ENCODE assay signal across 9 mouse cellular contexts in the genomic region with DNA sequence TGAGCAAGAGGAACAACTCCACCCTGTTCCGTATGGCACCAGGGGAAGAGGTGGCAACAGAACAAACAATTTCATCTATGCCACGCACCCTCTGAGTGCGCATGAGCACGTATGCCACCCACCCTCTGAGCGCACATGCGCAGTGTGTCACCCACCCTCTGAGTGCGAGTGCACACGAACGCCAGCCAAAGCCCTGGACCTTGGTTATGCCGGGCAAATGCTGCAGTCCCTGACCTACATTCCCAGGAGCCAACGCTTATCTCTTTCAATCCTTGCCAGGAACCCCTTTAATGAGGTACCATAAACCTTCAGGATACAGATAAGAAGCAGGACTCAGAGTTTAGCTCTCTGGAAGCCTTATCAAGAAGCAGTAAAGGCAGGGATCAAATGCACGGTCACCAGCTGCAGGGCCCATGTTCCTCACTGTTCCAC. TPM values are rescaled to one million over a fixed set of nuclear protein-coding genes. Genes with fewer than 3 reads are reported as not detected.
DNase-seq lines count a peak whose midpoint lies in the region; ATAC-seq lines count a peak whose summit lies in the region.
"Had no signal": no experiment of that assay in that cellular context is flagged by ENCODE, and none has a peak within 500 bp of the region (broad histone marks: within the 10 kb centered on the region; RNA-seq: fewer than 3 reads in every experiment).

No protein-coding gene starts in this region.

- DNase-seq in brain, adult 2 months (ENCODE audit: low read depth, low spot score): peak; percentile 69
- DNase-seq in liver: peak; percentile 21
- no peak for DNase-seq in layer of hippocampus, adult 9-10 months (ENCODE audit: low spot score)
- no peak for DNase-seq in kidney, adult 11 months
- DNase-seq in urinary bladder, postnatal 36 days (ENCODE audit: low spot score in 2 of 2): no peak

- H3K9me3 ChIP-seq in erythroblast, embryonic 14.5 days (ENCODE audit: control insufficient read depth, low read length): no peaks in the 10 kb centered on the region

- no peaks in the 10 kb centered on the region for H3K36me3 ChIP-seq in erythroblast, embryonic 14.5 days (ENCODE audit: control insufficient read depth)

- peaks cover 21% of the 10 kb centered on the region for H3K4me1 ChIP-seq in erythroblast, embryonic 14.5 days (ENCODE audit: control insufficient read depth)

- ATAC-seq in erythroblast, adult 5-6 weeks (replicated peaks; ENCODE audit: low FRiP score, poor library complexity, severe bottlenecking): no peak
- ATAC-seq in megakaryocyte progenitor cell, adult 5-6 weeks (replicated peaks; ENCODE audit: poor library complexity): peak; percentile 79
- ATAC-seq: hindbrain, embryonic 16.5 days had no signal

- no peaks in the 10 kb centered on the region for H3K27me3 ChIP-seq in erythroblast, embryonic 14.5 days (ENCODE audit: control insufficient read depth)

- peak overlapping the region; percentile 22 for H3K4me3 ChIP-seq in erythroblast, embryonic 14.5 days (replicated peaks)

RNA-seq across cellular contexts. Expression of a gene that starts 50.8 kb away (rescaled TPM):
- polyA plus RNA-seq in erythroblast, embryonic 14.5 days (2012): 0.06 TPM in 1 of 2 replicates, not detected in the other
- 3.3 and 4.6 TPM in 2 replicates for total RNA-seq in erythroblast, adult 5-6 weeks (2015; ENCODE audit: low replicate concordance)
- 1.3 and 2.2 TPM in 2 replicates for total RNA-seq in erythroblast, adult 5-6 weeks (2017; ENCODE audit: low replicate concordance)
- total RNA-seq in megakaryocyte progenitor cell, adult 5-6 weeks (2015): 15.5 and 15.9 TPM in 2 replicates
- total RNA-seq in megakaryocyte progenitor cell, adult 5-6 weeks (2017): 17.9 and 20.4 TPM in 2 replicates

Comparison
In these comparisons a context has a peak if more than half of its experiments do, and no peak if none do; other contexts are left out.
1. DNase-seq: peak in brain, adult 2 months (single experiment) and liver (single experiment); none in layer of hippocampus, adult 9-10 months (single experiment), kidney, adult 11 months (single experiment) and urinary bladder, postnatal 36 days (0 of 2).